Mouse (Mus musculus): Measurements from ENCODE around the gene Unk. TPM values are rescaled to one million over a fixed set of nuclear protein-coding genes. Genes with fewer than 3 reads are reported as not detected.
A peak's percentile ranks its signal among the peaks of the same experiment; 100 is the strongest.
"Not testable (repeated sequence)": the region's sequence is repeated elsewhere in the genome, so short reads cannot be mapped to it uniquely, and the experiment has no call there.

Unk gene
- polyA plus RNA-seq, 1 experiment from 2014 or later, result 20.0 TPM

- no peak overlapping the region for H3K4me3 ChIP-seq (ENCODE audit: inconsistent target)
- 82% methylated on average over 6 of the region's 6 CpGs for WGBS (ENCODE audit: missing documents)
- H3K27ac ChIP-seq, result no peak overlapping the region
- peaks cover under 1% of the 10 kb centered on the region; the same call in 1 of the 2 replicates for H3K79me2 ChIP-seq (ENCODE audit: inconsistent target)
- no peaks in the 10 kb centered on the region for H3K36me3 ChIP-seq (ENCODE audit: inconsistent target)
These were observed 61.5 kb downstream of the Unk start for GRCm38 (mm10) chr11:116091591-116091990.

DNA sequence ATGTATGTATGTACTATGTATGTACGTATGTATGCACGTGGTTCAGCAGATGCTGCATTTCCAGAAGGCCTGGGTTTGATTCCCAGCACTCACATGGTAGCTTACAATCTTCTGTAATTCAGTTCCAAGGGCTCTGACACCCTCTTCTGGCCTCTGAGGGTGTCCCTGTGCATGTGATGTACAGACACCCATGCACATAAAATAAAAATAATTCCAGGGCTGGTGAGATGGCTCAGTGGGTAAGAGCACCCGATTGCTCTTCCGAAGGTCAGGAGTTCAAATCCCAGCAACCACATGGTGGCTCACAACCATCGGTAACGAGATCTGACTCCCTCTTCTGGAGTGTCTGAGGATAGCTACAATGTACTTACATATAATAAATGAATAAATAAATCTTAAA lies 62.8 kb downstream of the Unk start:
- not testable (repeated sequence) for H3K4me3 ChIP-seq (ENCODE audit: inconsistent target); H3K79me2 ChIP-seq (ENCODE audit: inconsistent target); H3K36me3 ChIP-seq (ENCODE audit: inconsistent target)
- peak overlapping the region; percentile 82; the same call in 1 of the 2 replicates for H3K27ac ChIP-seq
- 84% methylated on average over 6 of the region's 6 CpGs for WGBS (ENCODE audit: missing documents)

DNA sequence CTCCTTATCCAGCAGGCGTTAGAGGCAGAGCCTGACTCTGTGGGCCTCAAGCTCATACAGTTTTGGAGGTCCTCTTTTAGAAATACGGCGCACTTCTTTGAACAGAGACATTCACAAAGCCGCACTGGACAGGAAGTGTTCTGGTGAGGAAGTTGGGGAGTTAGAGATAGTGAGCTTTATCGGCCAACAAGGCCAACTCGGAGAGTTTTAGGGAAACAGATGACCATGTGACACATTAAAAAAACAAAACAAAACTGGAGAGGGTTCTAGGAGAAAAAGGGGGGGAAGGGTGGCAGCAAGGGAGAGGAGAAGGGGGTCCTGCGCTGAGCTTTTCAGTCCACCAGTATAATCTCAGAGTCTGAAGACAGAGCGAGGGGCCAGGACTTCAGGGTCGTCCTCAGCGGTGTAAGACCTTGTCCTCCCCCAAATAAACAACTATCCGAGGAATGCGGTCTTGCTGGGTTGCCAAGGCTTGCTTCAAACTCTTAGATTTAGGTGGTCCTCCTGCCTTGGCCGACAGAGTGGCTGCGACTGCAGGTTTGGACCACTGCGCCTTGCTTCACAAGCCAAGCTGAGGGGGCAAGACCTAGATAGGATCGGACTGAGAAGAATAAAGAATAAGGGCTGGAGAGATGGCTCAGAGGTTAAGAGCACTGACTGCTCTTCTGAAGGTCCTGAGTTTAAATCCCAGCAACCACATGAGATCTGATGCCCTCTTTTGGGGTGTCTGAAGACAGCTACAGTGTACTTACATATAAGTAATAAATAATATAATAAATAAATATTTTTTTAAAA lies 63.8 kb downstream of the Unk start:
- Histone ChIP-seq H3K79me2 (ENCODE audit: inconsistent target) (no peaks in the 10 kb centered on the region), H3K27ac (peak overlapping the region; percentile 82), H3K36me3 (ENCODE audit: inconsistent target) (no peaks in the 10 kb centered on the region), H3K4me3 (ENCODE audit: inconsistent target) (no peak overlapping the region)
- WGBS (ENCODE audit: missing documents), result 16% methylated on average over 16 of the region's 16 CpGs

DNA sequence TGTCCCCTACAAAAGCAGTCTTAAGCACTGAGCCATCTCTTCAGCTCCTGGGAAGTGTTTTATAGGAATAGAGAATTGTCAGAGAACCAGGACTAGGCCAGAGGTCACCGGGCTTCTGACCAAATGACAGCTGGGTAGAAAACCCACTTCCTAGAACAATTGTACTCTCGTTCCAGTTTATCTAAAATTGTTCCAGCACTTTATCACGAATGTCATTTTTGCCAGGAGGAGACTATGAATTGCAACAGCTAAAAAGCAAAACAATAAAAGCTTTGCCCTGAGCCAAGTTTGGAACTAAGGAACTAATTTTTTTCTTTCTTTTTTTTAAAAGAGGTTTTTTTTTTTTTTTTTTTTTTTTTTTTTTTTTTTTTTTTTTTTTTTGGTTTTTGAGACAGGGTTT lies 65.5 kb downstream of the Unk start:
- no peaks in the 10 kb centered on the region for H3K36me3 ChIP-seq (ENCODE audit: inconsistent target)
- H3K4me3 ChIP-seq (ENCODE audit: inconsistent target), result no peak overlapping the region
- peak overlapping the region; percentile 82 for H3K27ac ChIP-seq
- 15% methylated on average over 3 of the region's 3 CpGs for WGBS (ENCODE audit: missing documents)
- no peaks in the 10 kb centered on the region for H3K79me2 ChIP-seq (ENCODE audit: inconsistent target)

DNA sequence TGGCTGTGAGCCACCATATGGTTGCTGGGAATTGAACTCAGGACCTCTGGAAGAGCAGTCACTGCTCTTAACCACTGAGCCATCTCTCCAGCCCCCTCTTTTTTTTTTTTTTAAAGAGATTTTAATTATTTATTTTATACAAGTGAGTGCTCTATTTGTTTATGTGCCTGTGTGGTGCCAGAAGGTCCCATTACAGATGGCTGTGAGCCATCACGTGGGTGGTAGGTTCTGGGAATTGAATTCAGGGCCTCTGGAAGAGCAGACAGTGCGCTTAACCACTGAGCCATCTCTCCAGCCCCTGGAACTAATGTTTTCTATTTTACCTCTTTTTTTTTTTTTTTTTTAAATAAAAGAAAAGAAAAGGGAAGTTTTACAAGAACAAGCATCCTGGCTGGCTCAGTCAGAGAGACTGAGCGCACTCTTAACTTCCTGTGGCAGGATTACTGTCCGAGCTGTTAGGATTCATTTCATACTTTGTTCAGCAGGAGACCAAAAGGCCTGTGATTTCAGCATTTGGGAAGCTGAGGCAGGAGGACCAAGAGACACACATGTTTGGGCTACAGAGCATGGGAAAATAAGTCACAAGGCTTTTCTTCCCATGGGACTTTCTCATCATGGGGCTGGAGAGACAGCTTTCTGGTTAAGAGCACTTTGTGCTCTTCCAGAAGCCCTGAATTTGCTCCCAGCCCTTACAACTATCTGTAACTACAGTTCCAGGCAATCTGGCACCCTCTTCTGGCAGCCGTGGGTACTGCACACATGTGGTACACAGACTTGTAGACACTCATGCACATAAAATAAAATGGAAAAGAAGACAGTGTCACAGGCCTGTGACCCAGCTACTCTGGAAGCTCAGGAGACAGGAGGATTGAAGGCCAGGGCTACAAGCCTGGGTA lies 66.3 kb downstream of the Unk start:
- WGBS (ENCODE audit: missing documents), result 34% methylated on average over 5 of the region's 5 CpGs
- Histone ChIP-seq H3K79me2 (ENCODE audit: inconsistent target) (no peaks in the 10 kb centered on the region), H3K36me3 (ENCODE audit: inconsistent target) (no peaks in the 10 kb centered on the region), H3K4me3 (ENCODE audit: inconsistent target) (no peak overlapping the region), H3K27ac (peak overlapping the region; percentile 74)

- H3K79me2 ChIP-seq (ENCODE audit: inconsistent target), result no peaks in the 10 kb centered on the region
- WGBS (ENCODE audit: missing documents), result 90% methylated on average over 12 of the region's 14 CpGs
- no peak overlapping the region for H3K4me3 ChIP-seq (ENCODE audit: inconsistent target)
- H3K36me3 ChIP-seq (ENCODE audit: inconsistent target), result no peaks in the 10 kb centered on the region
- H3K27ac ChIP-seq, result no peak overlapping the region
These were observed 68.8 kb downstream of the Unk start for GRCm38 (mm10) chr11:116098711-116099460.

DNA sequence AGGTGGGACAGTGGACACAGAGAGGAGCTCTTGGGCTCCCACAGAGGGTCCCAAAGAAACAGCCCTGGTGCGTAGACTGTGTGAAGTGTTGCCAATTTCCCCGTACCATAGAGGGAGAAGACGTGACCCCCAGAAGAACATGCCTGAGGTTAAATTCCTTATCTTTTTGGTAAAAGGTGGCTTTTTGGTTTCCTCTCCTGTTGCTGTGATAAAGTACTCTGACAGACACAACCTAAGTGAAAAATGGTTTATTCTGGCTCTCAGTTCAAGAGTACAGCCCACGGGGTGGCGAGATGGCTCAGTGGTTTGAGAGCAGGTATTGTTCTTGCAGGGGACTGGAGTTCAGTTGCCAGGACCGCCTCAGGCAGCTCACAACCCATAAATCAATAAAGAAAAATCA lies 69.3 kb downstream of the Unk start:
- Histone ChIP-seq H3K4me3 (ENCODE audit: inconsistent target) (no peak overlapping the region), H3K36me3 (ENCODE audit: inconsistent target) (no peaks in the 10 kb centered on the region), H3K27ac (no peak overlapping the region), H3K79me2 (ENCODE audit: inconsistent target) (no peaks in the 10 kb centered on the region)
- 81% methylated on average over 6 of the region's 6 CpGs for whole genome bisulfite sequencing (ENCODE audit: missing documents)

GRCm38 (mm10) chr11:116100385-116100784 lies 70.3 kb downstream of the Unk start:
- H3K4me3 ChIP-seq (ENCODE audit: inconsistent target), result no peak overlapping the region
- H3K79me2 ChIP-seq (ENCODE audit: inconsistent target), result no peaks in the 10 kb centered on the region
- no peaks in the 10 kb centered on the region for H3K36me3 ChIP-seq (ENCODE audit: inconsistent target)
- WGBS (ENCODE audit: missing documents), result 58% methylated on average over 6 of the region's 6 CpGs
- H3K27ac ChIP-seq, result no peak overlapping the region

- Histone ChIP-seq H3K36me3 (ENCODE audit: inconsistent target) (peaks cover 4% of the 10 kb centered on the region; the same call in 1 of the 2 replicates), H3K79me2 (ENCODE audit: inconsistent target) (no peaks in the 10 kb centered on the region), H3K4me3 (ENCODE audit: inconsistent target) (no peak overlapping the region), H3K27ac (no peak overlapping the region)
- WGBS (ENCODE audit: missing documents), result 90% methylated on average over 7 of the region's 7 CpGs
These were observed 70.7 kb downstream of the Unk start for GRCm38 (mm10) chr11:116100839-116101238.

DNA sequence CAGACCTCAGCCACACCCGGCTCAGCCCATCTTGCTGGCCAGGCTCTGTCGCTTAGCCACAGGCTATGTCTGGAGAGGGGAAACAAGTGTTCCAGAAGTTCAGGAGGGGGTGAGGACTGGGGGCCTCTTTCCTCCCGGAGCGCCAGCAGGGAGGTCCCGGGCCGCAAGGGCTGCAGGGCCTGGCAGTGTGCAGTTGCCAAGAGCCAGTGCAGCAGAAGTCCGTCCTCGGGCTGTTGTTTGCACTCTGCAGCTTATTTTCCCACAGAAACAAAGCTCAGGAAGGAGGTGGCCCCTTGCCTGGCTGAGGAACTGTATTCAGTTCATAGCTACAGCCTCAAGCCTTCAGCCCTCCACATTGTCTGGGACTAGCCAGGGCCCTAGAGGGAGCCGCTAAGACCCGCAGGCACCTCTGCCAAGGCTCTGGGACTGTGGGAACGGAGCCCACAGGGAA lies 71.8 kb downstream of the Unk start:
- Histone ChIP-seq H3K27ac (no peak overlapping the region), H3K4me3 (ENCODE audit: inconsistent target) (no peak overlapping the region), H3K79me2 (ENCODE audit: inconsistent target) (no peaks in the 10 kb centered on the region), H3K36me3 (ENCODE audit: inconsistent target) (peaks cover 15% of the 10 kb centered on the region; the same call in 1 of the 2 replicates)
- WGBS (ENCODE audit: missing documents), result 51% methylated on average over 9 of the region's 11 CpGs

DNA sequence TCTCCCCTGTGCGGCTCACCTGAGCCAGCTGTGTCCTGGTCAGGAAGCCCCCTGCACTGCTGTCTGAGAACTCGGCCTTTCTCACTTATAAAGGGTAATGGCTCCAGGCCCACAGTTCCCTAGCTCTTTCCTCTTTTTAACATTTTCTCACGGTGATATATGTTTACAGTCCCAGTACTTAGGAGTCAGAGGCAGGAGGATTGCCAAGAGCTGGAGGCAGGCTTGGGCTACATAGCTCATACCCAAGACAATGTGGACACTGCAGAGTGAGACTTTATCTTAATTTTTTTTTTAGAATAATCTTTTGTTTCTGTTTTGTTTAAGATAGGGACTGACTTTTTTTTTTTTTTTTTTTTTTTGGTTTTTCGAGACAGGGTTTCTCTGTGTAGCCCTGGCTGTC lies 72.3 kb downstream of the Unk start:
- 52% methylated on average over 3 of the region's 4 CpGs for WGBS (ENCODE audit: missing documents)
- H3K36me3 ChIP-seq (ENCODE audit: inconsistent target), result peaks cover 18% of the 10 kb centered on the region; the same call in 1 of the 2 replicates
- no peaks in the 10 kb centered on the region for H3K79me2 ChIP-seq (ENCODE audit: inconsistent target)
- no peak overlapping the region for H3K27ac ChIP-seq
- no peak overlapping the region for H3K4me3 ChIP-seq (ENCODE audit: inconsistent target)

DNA sequence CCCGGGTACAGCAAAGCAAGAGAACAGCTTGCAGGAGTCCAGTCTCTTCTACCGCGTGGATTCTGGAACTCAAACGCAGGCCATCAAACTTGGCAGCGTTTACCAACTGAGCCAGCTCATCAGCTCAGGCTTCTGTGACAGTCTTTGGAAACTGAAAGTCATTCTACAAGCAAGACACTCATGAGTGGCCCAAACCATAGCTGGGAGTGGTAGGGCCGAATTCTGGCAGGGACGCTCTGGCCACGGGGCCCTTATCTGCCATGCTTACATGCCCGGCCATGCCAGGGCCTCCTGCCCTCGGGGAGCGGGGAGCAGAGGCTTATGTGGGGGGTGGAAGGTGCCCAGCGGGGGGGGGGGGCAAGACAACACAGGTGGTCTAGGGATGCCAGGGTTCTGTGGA lies 73.5 kb downstream of the Unk start:
- Histone ChIP-seq H3K79me2 (ENCODE audit: inconsistent target) (peaks cover 9% of the 10 kb centered on the region), H3K36me3 (ENCODE audit: inconsistent target) (peaks cover 18% of the 10 kb centered on the region; the same call in 1 of the 2 replicates), H3K27ac (no peak overlapping the region), H3K4me3 (ENCODE audit: inconsistent target) (no peak overlapping the region)
- 73% methylated on average over 12 of the region's 12 CpGs for WGBS (ENCODE audit: missing documents)

DNA sequence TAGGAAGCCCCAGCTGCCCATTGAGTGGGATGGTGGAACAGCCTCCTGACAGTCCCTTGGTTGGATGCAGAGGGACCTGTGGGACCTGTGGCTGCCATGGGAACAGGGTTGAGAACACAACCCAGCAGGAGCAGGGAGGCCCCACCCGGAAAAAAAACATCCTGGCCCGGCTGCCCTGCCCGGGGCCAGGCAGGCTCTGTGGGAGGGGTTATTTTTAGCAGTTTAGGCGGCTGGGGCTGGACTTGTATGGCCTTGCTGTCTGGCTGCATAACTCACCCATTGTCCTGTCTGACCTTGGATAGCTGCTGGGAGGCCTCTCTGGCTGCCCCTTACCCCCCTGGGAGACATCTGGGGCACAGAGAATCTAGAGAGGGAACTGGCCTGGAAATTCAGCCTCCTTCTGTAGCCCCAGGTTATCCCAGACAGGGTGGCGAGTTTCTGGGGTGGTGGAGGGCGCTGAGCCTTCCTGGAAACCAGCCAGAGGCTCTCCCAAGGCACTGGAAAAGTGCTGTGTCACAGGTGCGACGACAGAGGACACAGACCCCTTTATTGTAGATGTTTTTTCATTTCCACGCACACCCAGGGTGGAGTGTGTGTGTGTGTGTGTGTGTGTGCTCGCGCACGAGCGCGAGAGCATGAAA lies 74.0 kb downstream of the Unk start:
- Histone ChIP-seq H3K36me3 (ENCODE audit: inconsistent target) (peaks cover 18% of the 10 kb centered on the region; the same call in 1 of the 2 replicates), H3K4me3 (ENCODE audit: inconsistent target) (no peak overlapping the region), H3K79me2 (ENCODE audit: inconsistent target) (peaks cover 14% of the 10 kb centered on the region), H3K27ac (no peak overlapping the region)
- WGBS (ENCODE audit: missing documents), result 42% methylated on average over 6 of the region's 14 CpGs

GRCm38 (mm10) chr11:116105065-116105464 lies 74.9 kb downstream of the Unk start:
- H3K4me3 ChIP-seq (ENCODE audit: inconsistent target), result no peak overlapping the region
- peaks cover 17% of the 10 kb centered on the region for H3K79me2 ChIP-seq (ENCODE audit: inconsistent target)
- no peak overlapping the region for H3K27ac ChIP-seq
- WGBS (ENCODE audit: missing documents), result 94% methylated on average over 2 of the region's 2 CpGs
- H3K36me3 ChIP-seq (ENCODE audit: inconsistent target), result peaks cover 18% of the 10 kb centered on the region; the same call in 1 of the 2 replicates
